Mouse (Mus musculus) forebrain, embryonic 13.5 days (tissue): ENCODE results near the gene Dse. TPM values are rescaled to one million over a fixed set of nuclear protein-coding genes. Genes with fewer than 3 reads are reported as not detected.

ENCODE experiments used
- ATAC-seq: fragments of 200-750 bp; cut with Nextera tagmentation; 2 replicates; pipeline ENCODE4 v1.8.0; 2017
- H3K27ac ChIP-seq: fragments of 300-500 bp; sonication (generic); 2 replicates; pipeline ENCODE4 v1.5.1; 2015; ENCODE audit warnings: inconsistent platforms, mild to moderate bottlenecking, moderate library complexity
- H3K27me3 ChIP-seq: fragments of 300-500 bp; sonication (generic); 2 replicates; pipeline ENCODE4 v1.6.1; 2015; ENCODE audit warnings: mild to moderate bottlenecking, inconsistent platforms
- H3K36me3 ChIP-seq: fragments of 300-500 bp; sonication (generic); 2 replicates; pipeline ENCODE4 v1.6.1; 2015; ENCODE audit warnings: mild to moderate bottlenecking, inconsistent platforms; ENCODE audit not compliant: poor library complexity, severe bottlenecking
- H3K4me1 ChIP-seq: fragments of 300-500 bp; sonication (generic); 2 replicates; pipeline ENCODE4 v1.6.1; 2015; ENCODE audit warnings: inconsistent platforms
- H3K4me2 ChIP-seq: fragments of 300-500 bp; sonication (generic); 2 replicates; pipeline ENCODE4 v1.6.1; 2015; ENCODE audit warnings: inconsistent platforms, mild to moderate bottlenecking, moderate library complexity
- H3K4me3 ChIP-seq: fragments of 300-500 bp; sonication (generic); 2 replicates; pipeline ENCODE4 v1.5.1; 2015; ENCODE audit warnings: mild to moderate bottlenecking, inconsistent platforms
- H3K9ac ChIP-seq: fragments of 300-500 bp; sonication (generic); 2 replicates; pipeline ENCODE4 v1.6.1; 2015; ENCODE audit warnings: mild to moderate bottlenecking, inconsistent platforms
- H3K9me3 ChIP-seq: fragments of 300-500 bp; sonication (generic); replicated peaks from 2 replicates; pipeline ENCODE4 v1.6.1; 2016; ENCODE audit warnings: inconsistent platforms
- whole genome bisulfite sequencing: fragments of 180-500 bp; shearing (Covaris S2); methylation state at CpG from one replicate; pipeline ENCODE4 v1.1.7; 2015; 5-methylcytosine and 5-hydroxymethylcytosine counted together
- polyA plus RNA-seq: library from polyadenylated mRNA; unstranded; fragments of >200 nt; fragmentation: Nextera tagmentation; extraction: Ambion mirVana; gene quantifications from 2 replicates; pipeline ENCODE4 v1.2.1, GENCODE M21; 2015

The Dse gene
- polyA plus RNA-seq, 1 experiment from 2014 or later, result 4.6 TPM

- 60% methylated on average over 3 of the region's 3 CpGs for WGBS
- H3K4me3 ChIP-seq, result no peak overlapping the region
Measured at GRCm38 (mm10) chr10:34223660-34224059, 16.1 kb upstream of the Dse start.

DNA sequence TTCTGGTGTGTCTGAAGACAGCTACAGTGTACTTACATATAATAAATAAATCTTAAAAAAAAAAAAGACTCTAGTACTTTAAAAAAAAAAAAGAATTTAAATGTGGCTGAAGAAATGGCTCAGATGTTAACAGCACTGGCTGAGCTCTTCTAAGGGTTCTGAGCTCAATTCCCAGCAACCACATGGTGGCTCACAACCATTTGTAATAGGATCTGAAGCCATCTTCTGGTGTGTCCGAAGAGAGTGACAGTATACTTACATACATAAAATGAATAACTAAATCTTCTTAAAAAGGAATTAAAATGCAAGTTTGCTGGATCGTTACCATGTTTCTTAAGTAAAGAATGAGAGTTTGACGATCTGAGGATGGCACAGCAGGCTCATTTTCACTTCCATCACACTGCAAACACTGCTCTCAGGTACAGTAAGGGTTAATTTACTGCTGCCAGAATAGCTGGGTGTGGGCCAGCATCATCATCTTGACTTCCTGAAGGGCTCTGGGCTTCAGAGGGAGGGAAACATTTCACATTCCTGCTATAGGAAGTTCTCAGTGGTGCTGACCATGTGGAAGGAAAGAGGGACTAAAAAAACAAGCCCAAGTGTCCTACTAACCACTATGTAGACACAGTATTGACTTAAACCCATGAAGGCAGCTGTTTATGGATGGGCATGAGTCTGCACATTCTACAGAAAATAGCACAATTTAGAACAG is 14.6 kb upstream of the Dse start:
- H3K36me3 ChIP-seq, result no peaks in the 10 kb centered on the region
- H3K4me1 ChIP-seq, result no peaks in the 10 kb centered on the region
- H3K9ac ChIP-seq, result no peak overlapping the region
- no peak overlapping the region for H3K4me2 ChIP-seq
- no peaks in the 10 kb centered on the region for H3K9me3 ChIP-seq
- no peak overlapping the region for H3K4me3 ChIP-seq
- WGBS, result 73% methylated on average over 3 of the region's 3 CpGs
- no peak overlapping the region for H3K27ac ChIP-seq
- no peak for ATAC-seq
- H3K27me3 ChIP-seq, result no peaks in the 10 kb centered on the region

More at GRCm38 (mm10) chr10:34223660-34224059, 16.1 kb upstream of the Dse start:
- Histone ChIP-seq H3K36me3 (no peaks in the 10 kb centered on the region), H3K27me3 (no peaks in the 10 kb centered on the region), H3K27ac (no peak overlapping the region), H3K9ac (no peak overlapping the region), H3K4me1 (no peaks in the 10 kb centered on the region), H3K9me3 (no peaks in the 10 kb centered on the region), H3K4me2 (no peak overlapping the region)
- ATAC-seq, result no peak

DNA sequence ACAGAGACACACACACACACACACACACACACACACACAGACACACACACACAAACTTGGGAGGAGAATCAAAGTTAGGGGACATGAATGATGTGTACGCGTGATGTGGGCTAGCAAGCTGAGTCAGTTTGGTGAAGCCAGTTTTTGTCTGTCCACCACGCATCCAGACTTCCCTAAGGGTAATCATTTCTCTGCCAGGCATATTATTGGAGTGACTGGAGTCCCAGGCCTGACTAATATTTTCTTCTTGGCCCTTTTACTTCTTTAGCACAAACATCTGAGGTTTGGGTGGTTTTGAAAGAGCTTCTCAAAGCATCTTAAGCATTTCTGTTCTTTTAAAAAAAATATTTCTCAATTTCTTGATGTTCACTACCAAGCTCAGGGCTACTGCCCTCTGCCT is 10.7 kb upstream of the Dse start:
- ATAC-seq, result no peak
- H3K36me3 ChIP-seq, result no peaks in the 10 kb centered on the region
- H3K9ac ChIP-seq, result no peak overlapping the region
- H3K27me3 ChIP-seq, result no peaks in the 10 kb centered on the region
- H3K27ac ChIP-seq, result no peak overlapping the region
- no peaks in the 10 kb centered on the region for H3K9me3 ChIP-seq
- no peak overlapping the region for H3K4me2 ChIP-seq
- WGBS, result 94% methylated on average over 3 of the region's 3 CpGs
- H3K4me1 ChIP-seq, result no peaks in the 10 kb centered on the region
- no peak overlapping the region for H3K4me3 ChIP-seq

- Histone ChIP-seq H3K36me3 (no peaks in the 10 kb centered on the region), H3K9me3 (no peaks in the 10 kb centered on the region), H3K27ac (no peak overlapping the region), H3K27me3 (no peaks in the 10 kb centered on the region), H3K4me2 (no peak overlapping the region), H3K9ac (no peak overlapping the region), H3K4me3 (no peak overlapping the region), H3K4me1 (no peaks in the 10 kb centered on the region)
- 91% methylated on average over 1 of the region's 1 CpGs for WGBS
- no peak for ATAC-seq
Measured at GRCm38 (mm10) chr10:34215667-34216066, 8.2 kb upstream of the Dse start.

GRCm38 (mm10) chr10:34209951-34210350 is 2.4 kb upstream of the Dse start:
- Histone ChIP-seq H3K36me3 (no peaks in the 10 kb centered on the region), H3K4me2 (no peak overlapping the region), H3K9ac (no peak overlapping the region), H3K27ac (no peak overlapping the region), H3K27me3 (no peaks in the 10 kb centered on the region), H3K9me3 (no peaks in the 10 kb centered on the region), H3K4me1 (peaks cover 3% of the 10 kb centered on the region), H3K4me3 (no peak overlapping the region)
- no peak for ATAC-seq

DNA sequence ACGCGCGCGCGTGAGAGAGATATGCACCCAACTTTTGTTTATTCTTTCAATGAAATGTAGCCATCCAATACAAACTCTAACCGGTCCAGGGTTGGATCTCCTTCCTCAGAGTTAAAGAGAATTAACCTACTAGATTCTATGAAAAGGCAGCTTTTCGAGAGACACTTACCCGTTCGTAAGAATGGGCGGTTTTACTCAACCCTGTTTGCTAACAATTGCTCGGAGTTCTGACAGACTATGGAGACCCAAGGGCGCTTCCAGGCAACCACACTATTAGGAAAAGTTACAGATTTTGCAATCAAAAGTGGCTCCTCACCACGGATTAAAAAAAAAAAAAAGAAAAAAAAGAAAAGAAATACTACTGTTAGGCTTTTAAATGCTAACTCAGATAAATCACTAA is 516 bp upstream of the Dse start:
- Histone ChIP-seq H3K27me3 (no peaks in the 10 kb centered on the region), H3K9me3 (no peaks in the 10 kb centered on the region), H3K9ac (0 out of 2 replicates have a peak overlapping the region, but pooled peaks have one; percentile 86), H3K4me3 (peak overlapping the region; percentile 77), H3K27ac (no peak overlapping the region), H3K4me1 (peaks cover 3% of the 10 kb centered on the region), H3K4me2 (peak overlapping the region; percentile 79), H3K36me3 (no peaks in the 10 kb centered on the region)
- no peak for ATAC-seq
- 4% methylated on average over 13 of the region's 13 CpGs for WGBS

DNA sequence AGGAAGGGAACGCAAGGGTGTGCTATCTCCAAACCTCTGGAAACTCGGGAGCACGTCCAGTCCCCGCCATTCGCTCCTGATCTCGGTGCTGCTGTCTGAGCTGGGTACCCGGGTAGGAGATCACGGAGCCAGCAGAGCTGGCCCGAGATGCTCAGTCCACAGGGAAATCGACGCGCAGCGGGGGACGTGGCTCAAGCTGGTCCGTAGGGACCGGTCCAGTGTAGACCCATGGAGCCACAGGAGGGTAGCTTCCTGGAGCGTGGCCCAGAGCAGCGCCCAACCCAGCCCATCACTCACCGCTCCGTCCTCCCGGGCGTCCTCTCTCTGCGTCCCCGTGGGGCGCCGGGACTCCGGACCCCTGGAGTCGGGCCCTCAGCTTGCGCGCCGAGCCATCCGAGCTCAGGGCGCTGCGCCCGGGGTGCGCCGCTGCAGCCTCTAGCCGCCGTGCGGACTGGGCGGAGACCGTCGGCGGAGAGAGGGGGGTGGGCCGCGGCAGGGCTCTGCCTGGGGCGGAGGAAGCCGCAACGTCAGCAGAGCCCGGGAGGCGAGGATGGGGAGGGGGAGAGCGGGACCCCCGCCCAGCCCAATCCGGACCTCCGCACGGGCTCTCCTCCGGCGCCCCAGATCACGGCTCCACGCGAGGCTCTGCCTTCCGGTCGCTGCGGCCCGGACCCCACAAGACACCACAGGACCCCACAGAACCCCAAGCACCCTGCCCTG is 572 bp downstream of the Dse start:
- peak overlapping the region; percentile 86 for H3K9ac ChIP-seq
- no peaks in the 10 kb centered on the region for H3K36me3 ChIP-seq
- no peaks in the 10 kb centered on the region for H3K27me3 ChIP-seq
- no peaks in the 10 kb centered on the region for H3K9me3 ChIP-seq
- peak overlapping the region; percentile 77 for H3K4me3 ChIP-seq
- peak; percentile 97 for ATAC-seq
- peak overlapping the region; percentile 79 for H3K4me2 ChIP-seq
- H3K27ac ChIP-seq, result peak overlapping the region; percentile 59
- WGBS, result 1% methylated on average over 49 of the region's 65 CpGs
- H3K4me1 ChIP-seq, result peaks cover 3% of the 10 kb centered on the region

DNA sequence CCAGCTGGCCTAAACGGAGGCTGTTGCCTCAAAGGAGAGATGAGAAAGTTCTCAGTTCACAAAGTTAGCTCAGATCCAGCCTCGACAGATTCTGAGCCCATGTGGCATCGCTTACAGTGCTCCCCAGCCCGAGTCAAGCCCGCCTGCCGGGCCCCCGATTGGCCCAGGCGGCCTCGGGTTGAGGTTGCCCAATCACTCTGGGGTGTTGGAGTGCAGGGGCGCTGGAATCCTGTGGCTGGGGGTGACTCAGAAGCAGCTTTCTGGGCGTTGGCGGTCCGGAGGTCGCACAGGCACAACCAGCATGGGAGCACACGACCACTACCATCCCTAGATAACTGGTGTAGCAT is 1.1 kb downstream of the Dse start:
- no peaks in the 10 kb centered on the region for H3K27me3 ChIP-seq
- H3K4me1 ChIP-seq, result peaks cover 3% of the 10 kb centered on the region
- WGBS, result under 1% methylated on average over 15 of the region's 15 CpGs
- ATAC-seq, result peak; percentile 58; the same call in 1 of the 2 replicates
- H3K9me3 ChIP-seq, result no peaks in the 10 kb centered on the region
- H3K4me2 ChIP-seq, result peak overlapping the region; percentile 79
- no peaks in the 10 kb centered on the region for H3K36me3 ChIP-seq
- peak overlapping the region; percentile 86 for H3K9ac ChIP-seq
- H3K4me3 ChIP-seq, result peak overlapping the region; percentile 77
- peak overlapping the region; percentile 59; the same call in 1 of the 2 replicates for H3K27ac ChIP-seq

DNA sequence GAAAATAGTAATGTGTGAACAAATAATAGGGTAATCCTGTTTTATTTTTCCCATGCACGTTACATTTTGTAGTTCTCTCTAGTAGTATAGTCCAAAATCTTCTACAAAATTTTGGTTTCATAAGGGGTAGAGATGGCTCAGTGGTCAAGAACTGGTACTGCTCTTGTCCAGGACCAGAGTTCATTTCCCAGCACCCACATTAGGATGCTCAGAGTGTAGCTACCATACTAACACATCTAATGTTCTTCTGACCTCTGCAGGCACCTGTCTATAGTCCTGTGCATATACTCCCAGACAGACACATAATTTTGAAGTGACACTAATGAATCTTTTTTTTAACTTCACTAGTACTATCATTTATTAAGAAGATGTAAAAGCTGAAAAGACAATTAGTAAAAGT is 1.7 kb downstream of the Dse start:
- 93% methylated on average over 1 of the region's 1 CpGs for WGBS
- Histone ChIP-seq H3K9me3 (no peaks in the 10 kb centered on the region), H3K36me3 (no peaks in the 10 kb centered on the region), H3K9ac (no peak overlapping the region), H3K4me3 (no peak overlapping the region), H3K4me1 (peaks cover 3% of the 10 kb centered on the region), H3K27me3 (no peaks in the 10 kb centered on the region), H3K27ac (no peak overlapping the region), H3K4me2 (no peak overlapping the region)
- no peak for ATAC-seq

GRCm38 (mm10) chr10:34200689-34201088 is 6.8 kb downstream of the Dse start:
- WGBS, result 86% methylated on average over 1 of the region's 1 CpGs
- no peak overlapping the region for H3K4me3 ChIP-seq
- H3K27me3 ChIP-seq, result no peaks in the 10 kb centered on the region
- H3K9me3 ChIP-seq, result no peaks in the 10 kb centered on the region
- no peak for ATAC-seq
- H3K9ac ChIP-seq, result no peak overlapping the region
- H3K36me3 ChIP-seq, result no peaks in the 10 kb centered on the region
- no peak overlapping the region for H3K27ac ChIP-seq
- no peaks in the 10 kb centered on the region for H3K4me1 ChIP-seq
- H3K4me2 ChIP-seq, result no peak overlapping the region

- H3K36me3 ChIP-seq, result no peaks in the 10 kb centered on the region
- no peaks in the 10 kb centered on the region for H3K9me3 ChIP-seq
- ATAC-seq, result no peak
- no peak overlapping the region for H3K4me2 ChIP-seq
- no peaks in the 10 kb centered on the region for H3K4me1 ChIP-seq
- no peak overlapping the region for H3K4me3 ChIP-seq
- H3K27ac ChIP-seq, result no peak overlapping the region
- WGBS, result 82% methylated on average over 3 of the region's 3 CpGs
- H3K27me3 ChIP-seq, result no peaks in the 10 kb centered on the region
- H3K9ac ChIP-seq, result no peak overlapping the region
Measured at GRCm38 (mm10) chr10:34198574-34198973, 8.9 kb downstream of the Dse start.

- WGBS, result 59% methylated on average over 3 of the region's 3 CpGs
- Histone ChIP-seq H3K9me3 (no peaks in the 10 kb centered on the region), H3K27ac (no peak overlapping the region), H3K4me1 (no peaks in the 10 kb centered on the region), H3K9ac (no peak overlapping the region), H3K4me2 (no peak overlapping the region), H3K36me3 (no peaks in the 10 kb centered on the region), H3K4me3 (no peak overlapping the region), H3K27me3 (no peaks in the 10 kb centered on the region)
- ATAC-seq, result no peak
Measured at GRCm38 (mm10) chr10:34198061-34198460, 9.5 kb downstream of the Dse start.
